Mouse (Mus musculus) left cerebral cortex, adult 2 months (tissue): Measurements from ENCODE around the gene Lrmda. TPM values are rescaled to one million over a fixed set of nuclear protein-coding genes. Genes with fewer than 3 reads are reported as not detected.

Experiments used
- DNase-seq, 2 experiments: peaks; one replicate each; pipeline ENCODE4 v3.0.0; 2021 to 2022; ENCODE audit warnings: low spot score in 2 of 2, mixed read lengths in 1 of 2; ENCODE audit errors: extremely low spot score in 1 of 2
- H3K27ac ChIP-seq: fragments of 200-600 bp; 2 replicates; pipeline ENCODE4 v1.8.1; 2022
- H3K4me3 ChIP-seq: fragments of 200-600 bp; 2 replicates; pipeline ENCODE4 v1.8.1; 2022
- CTCF ChIP-seq: fragments of 200-600 bp; IDR thresholded peaks from 2 replicates; pipeline ENCODE4 v1.8.1; 2022; ENCODE audit warnings: antibody characterized with exemption, mild to moderate bottlenecking, moderate library complexity
- intact Hi-C: fragments of 180-260 bp; cut with DNase I; formaldehyde crosslinking; loops from one replicate; pipeline ENCODE4 v1.15.1; 2025
- total RNA-seq, 2 experiments: library from RNA; stranded (reverse); gene quantifications; 2 replicates each; pipeline ENCODE4 v1.2.3; 2021

The Lrmda gene
- total RNA-seq, 2 experiments from 2014 or later, result 0.87 to 0.97 TPM

DNA sequence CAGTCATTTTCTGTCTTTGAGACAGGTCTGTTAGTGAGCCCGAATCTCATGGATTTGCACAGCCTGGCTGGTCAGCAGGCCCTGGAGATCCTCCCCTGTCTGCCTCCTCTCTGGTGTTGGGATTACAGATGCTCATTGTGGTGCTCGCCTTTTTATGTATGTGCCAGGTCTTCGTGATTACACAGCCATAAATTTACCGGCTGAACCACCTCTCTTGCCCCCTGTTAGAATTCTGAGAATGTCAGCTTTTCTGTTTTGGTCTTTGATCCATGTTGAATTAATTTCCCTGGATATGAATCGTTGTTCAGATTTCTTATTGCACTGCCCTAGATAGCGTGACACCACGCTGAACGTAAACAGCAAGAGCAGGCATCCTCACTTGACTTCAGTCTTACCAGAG is 325.7 kb downstream of the Lrmda start:
- intact Hi-C loops, result no loop called here
- no peak overlapping the region for H3K27ac ChIP-seq
- TF ChIP-seq CTCF, result no peak
- no peak overlapping the region for H3K4me3 ChIP-seq
- DNase-seq, result no peak

DNA sequence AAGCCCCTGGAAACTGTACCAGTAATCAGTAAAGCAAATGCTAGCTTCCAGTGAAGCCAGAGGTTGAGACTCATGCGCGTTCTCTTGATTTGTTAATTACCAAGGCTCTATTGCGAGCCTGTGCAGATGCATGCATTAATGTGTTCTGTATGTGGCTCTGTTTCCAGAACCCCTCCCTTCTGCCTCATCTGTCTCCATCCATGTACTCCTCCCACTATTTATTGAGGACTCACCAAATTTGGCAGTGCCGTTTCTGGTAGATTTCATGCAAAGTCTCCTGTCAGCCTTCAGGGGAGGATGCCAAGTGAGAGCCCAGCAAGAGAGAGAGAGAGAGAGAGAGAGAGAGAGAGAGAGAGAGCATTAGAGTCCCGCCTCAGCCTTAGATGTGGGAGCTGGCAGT is 334.1 kb downstream of the Lrmda start:
- H3K4me3 ChIP-seq, result no peak overlapping the region
- no peak overlapping the region for H3K27ac ChIP-seq
- no peak for TF ChIP-seq CTCF
- no peak for DNase-seq
- intact Hi-C loops, result no loop called here

DNA sequence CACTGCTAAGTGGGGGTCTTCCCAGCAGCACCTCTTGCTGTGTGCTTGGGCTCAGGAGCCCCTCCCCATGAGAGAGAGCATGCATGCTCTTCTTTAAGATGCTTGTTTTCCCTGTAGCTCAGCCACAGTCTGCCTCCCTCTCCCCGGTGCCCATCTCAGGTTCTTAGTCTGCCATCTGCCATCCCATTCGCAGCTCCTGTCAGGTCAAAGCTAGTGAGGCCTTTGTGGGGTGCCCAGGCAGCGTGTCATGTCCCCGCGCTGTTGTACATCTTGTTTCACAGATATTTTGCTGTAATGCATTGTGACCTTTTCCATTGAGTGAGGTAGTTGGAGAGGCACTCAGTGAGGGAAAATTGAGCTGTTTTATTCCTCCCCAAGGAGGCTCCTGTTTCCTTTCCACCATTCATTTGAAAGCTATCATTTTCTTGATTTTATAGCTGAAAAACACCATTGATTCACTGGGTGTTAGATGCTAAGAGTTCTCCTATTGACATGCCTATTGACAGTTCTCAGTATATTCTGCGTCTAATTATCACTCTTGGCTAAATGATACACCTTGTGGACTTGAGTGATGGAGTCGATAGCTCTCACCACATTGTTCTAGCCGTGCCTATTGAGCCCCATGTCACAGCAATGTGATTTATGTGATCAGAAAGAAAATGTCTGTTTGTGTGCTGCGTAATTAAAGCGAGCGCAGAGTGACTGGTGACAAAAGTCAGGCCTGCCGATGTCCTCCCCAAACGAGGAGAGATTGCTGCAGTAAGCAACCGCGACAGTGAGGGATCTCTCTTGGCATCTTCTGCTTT is 335.5 kb downstream of the Lrmda start:
- no peak for DNase-seq
- Histone ChIP-seq H3K27ac (no peak overlapping the region), H3K4me3 (no peak overlapping the region)
- intact Hi-C loops, result no loop called here
- no peak for TF ChIP-seq CTCF

GRCm38 (mm10) chr14:22357991-22358503 is 338.5 kb downstream of the Lrmda start:
- no peak for TF ChIP-seq CTCF
- intact Hi-C loops, result no loop called here
- no peak for DNase-seq
- H3K4me3 ChIP-seq, result no peak overlapping the region
- H3K27ac ChIP-seq, result no peak overlapping the region

DNA sequence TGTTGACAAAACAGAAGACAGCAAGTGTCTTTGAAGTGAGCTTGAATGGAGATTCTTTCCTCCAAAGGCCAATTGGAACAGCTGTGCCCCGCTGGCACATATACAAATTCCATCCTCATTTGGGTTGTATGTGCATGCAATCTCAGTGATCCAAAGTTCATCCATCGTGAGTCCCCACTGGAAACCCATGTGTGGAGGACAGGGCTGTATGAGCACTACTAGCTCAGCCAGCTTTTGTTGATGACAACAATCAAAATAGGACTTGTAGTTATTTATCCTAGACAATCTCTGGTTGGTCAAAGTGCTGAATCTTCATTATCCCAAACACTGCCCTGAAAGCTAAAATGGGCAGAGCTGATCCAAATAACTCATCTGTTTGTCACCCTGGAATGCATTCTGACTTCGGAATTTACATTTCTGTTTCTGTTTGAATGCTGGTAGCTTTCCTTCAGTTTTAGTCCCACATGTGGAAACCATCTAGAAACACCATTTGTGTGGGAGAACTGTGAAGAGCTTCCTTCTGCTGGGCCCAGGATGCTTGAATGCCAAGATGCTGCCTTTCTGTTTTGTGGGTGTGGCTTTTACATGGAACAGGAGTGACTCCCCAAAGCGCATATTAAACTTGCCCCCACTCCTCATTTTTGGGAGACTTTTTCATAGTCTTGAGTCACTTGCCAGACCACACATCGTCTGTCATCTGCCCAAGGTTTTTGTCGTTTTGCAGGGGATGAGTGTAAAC is 344.7 kb downstream of the Lrmda start:
- Histone ChIP-seq H3K4me3 (no peak overlapping the region), H3K27ac (no peak overlapping the region)
- intact Hi-C loops, result loop anchor here (1.0 kb wide), 1 partner anchor 81 kb away; no protein-coding TSS in a partner anchor
- no peak for TF ChIP-seq CTCF
- DNase-seq, result peak; percentile 15 to 16

DNA sequence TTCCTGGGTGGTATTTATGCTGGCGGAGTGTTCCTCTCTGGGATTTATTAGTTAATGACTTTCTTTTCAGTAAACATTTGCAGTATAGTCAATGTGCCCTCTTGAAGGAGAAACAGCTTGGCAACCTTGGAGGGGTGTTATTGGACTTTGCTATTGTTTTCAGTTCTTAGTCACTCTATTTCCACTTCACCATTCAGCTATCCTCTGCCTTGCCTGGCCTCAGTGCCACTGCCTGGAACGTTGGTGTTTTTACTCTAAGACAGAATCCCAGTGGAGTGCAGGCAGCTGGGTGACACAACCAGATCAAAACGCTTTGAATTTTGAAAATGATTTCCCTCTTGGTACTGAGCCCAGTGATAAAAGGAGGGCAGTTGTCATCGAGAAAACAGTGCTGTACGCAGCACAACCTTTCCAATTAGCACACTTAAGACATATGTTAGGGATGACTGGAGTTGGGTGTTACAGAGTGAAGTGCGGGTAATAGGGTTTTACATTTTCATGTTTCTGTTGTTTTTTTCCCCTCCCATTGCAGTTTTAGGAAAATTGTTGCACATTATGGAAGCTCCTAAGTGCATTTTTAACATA is 345.4 kb downstream of the Lrmda start:
- no peak overlapping the region for H3K4me3 ChIP-seq
- no peak for TF ChIP-seq CTCF
- no peak overlapping the region for H3K27ac ChIP-seq
- intact Hi-C loops, result loop anchor here (1.0 to 5.0 kb wide), 2 partner anchors 80 to 212 kb away; no protein-coding TSS in a partner anchor
- peak in 1 of 2 experiments; percentile 15 for DNase-seq

DNA sequence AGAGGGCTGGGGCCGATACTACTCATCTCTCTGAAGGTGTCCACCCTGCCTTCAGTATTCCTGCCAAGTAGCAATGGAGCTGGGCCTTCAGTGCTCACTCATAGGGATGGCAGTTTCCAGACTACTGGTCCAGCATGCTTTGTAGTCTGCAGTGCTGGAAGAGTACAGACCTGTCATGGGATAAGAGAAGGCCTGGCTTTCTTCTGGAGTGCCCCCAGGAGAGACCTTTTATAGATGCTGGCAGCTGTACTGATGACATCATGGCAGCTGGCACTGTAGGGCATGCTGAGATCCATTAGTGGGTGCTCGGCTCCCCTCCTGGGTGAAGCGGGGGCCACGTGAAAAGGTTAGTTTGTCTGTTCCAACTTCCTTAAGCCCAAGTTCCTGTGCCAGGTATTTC is 348.1 kb downstream of the Lrmda start:
- H3K4me3 ChIP-seq, result no peak overlapping the region
- intact Hi-C loops, result loop anchor here (5.0 kb wide), 1 partner anchor 210 kb away; no protein-coding TSS in a partner anchor
- no peak overlapping the region for H3K27ac ChIP-seq
- TF ChIP-seq CTCF, result no peak
- no peak for DNase-seq

- TF ChIP-seq CTCF, result no peak
Measured at GRCm38 (mm10) chr14:22371136-22371535, 351.6 kb downstream of the Lrmda start.

DNA sequence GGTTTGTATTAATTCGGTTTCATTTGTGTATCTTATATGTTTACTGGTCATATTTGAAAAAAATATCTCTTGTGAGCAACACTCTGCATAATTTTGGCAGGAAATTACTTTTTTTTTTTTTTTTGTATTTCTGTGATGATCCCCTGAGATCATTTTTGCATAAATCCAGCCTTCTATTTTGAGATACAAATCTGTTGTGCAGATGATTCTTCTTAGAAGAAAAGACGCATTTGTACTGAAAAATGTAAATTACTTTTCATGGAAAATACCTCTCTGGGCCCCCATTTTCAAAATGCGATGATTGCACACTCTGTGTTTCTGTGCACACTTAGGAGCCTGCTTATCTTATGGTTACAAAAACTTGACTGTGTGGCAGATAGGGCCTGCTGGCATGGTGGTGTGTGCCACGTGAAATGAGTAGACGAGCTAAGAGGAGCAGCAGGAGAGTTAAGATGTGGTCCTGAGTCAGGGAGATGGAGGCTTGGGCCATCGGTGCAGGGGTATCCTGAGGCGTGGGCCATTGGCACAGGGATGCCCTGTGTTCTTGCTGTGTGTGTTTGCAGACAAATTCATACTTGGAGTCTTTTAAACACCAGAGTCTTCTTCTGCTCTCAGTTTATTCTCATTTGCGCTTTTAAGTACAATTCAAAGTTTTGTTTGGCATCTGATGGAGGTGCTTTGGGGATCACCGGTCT is 353.3 kb downstream of the Lrmda start:
- Histone ChIP-seq H3K27ac (no peak overlapping the region), H3K4me3 (no peak overlapping the region)
- TF ChIP-seq CTCF, result no peak
- DNase-seq, result no peak
- intact Hi-C loops, result no loop called here

More at GRCm38 (mm10) chr14:22371136-22371535, 351.6 kb downstream of the Lrmda start:
- no peak overlapping the region for H3K4me3 ChIP-seq
- H3K27ac ChIP-seq, result no peak overlapping the region
- no peak for DNase-seq
- intact Hi-C loops, result no loop called here

GRCm38 (mm10) chr14:22373361-22373745 is 353.8 kb downstream of the Lrmda start:
- Histone ChIP-seq H3K27ac (no peak overlapping the region), H3K4me3 (no peak overlapping the region)
- DNase-seq, result no peak
- intact Hi-C loops, result no loop called here
- TF ChIP-seq CTCF, result no peak

GRCm38 (mm10) chr14:22377148-22377547 is 357.6 kb downstream of the Lrmda start:
- Histone ChIP-seq H3K4me3 (no peak overlapping the region), H3K27ac (no peak overlapping the region)
- no peak for DNase-seq
- intact Hi-C loops, result no loop called here
- no peak for TF ChIP-seq CTCF
